Mouse (Mus musculus) heart, adult 2 months (tissue): ENCODE measurements around the gene Med17. TPM values are rescaled to one million over a fixed set of nuclear protein-coding genes. Genes with fewer than 3 reads are reported as not detected.
"Not testable (repeated sequence)": the region's sequence is repeated elsewhere in the genome, so short reads cannot be mapped to it uniquely, and the experiment has no call there.

Source experiments
- DNase-seq, 2 experiments: peaks; one replicate each; pipeline ENCODE4 v3.0.0; 2021
- H3K27ac ChIP-seq: fragments of 200-600 bp; 2 replicates; pipeline ENCODE4 v1.8.1; 2022
- H3K27me3 ChIP-seq: fragments of 200-500 bp; 2 replicates; pipeline ENCODE4 v1.6.1; 2012; ENCODE audit warnings: mild to moderate bottlenecking, low read length, inconsistent platforms, mixed read lengths; ENCODE audit not compliant: control insufficient read depth, insufficient read depth
- H3K36me3 ChIP-seq: fragments of 200-500 bp; 2 replicates; pipeline ENCODE4 v1.6.1; 2012; ENCODE audit warnings: low read length, inconsistent platforms; ENCODE audit not compliant: control insufficient read depth, insufficient read depth
- H3K4me1 ChIP-seq: fragments of 200-500 bp; 2 replicates; pipeline ENCODE4 v1.6.1; 2011; ENCODE audit warnings: low read length; ENCODE audit not compliant: control insufficient read depth, insufficient read depth
- H3K4me3 ChIP-seq: fragments of 200-600 bp; 2 replicates; pipeline ENCODE4 v1.8.1; 2022
- H3K79me2 ChIP-seq: fragments of 200-500 bp; replicated peaks from 2 replicates; pipeline ENCODE4 v1.6.1; 2012; ENCODE audit warnings: mild to moderate bottlenecking, inconsistent platforms, low read length, moderate library complexity, mixed read lengths; ENCODE audit not compliant: control insufficient read depth, insufficient read depth
- H3K9ac ChIP-seq: fragments of 200-500 bp; 2 replicates; pipeline ENCODE4 v1.6.1; 2012; ENCODE audit warnings: low read depth, mild to moderate bottlenecking, control low read depth, inconsistent platforms, low read length, mixed read lengths
- CTCF ChIP-seq: fragments of 200-600 bp; IDR thresholded peaks from 2 replicates; pipeline ENCODE4 v1.8.1; 2022; ENCODE audit warnings: antibody characterized with exemption, mild to moderate bottlenecking, moderate library complexity
- EP300 ChIP-seq: fragments of 200-500 bp; IDR thresholded peaks from 2 replicates; pipeline ENCODE4 v1.6.1; 2011; ENCODE audit warnings: low read depth, low read length, control low read depth; ENCODE audit not compliant: insufficient read depth
- POLR2A ChIP-seq: fragments of 200-500 bp; IDR thresholded peaks from 2 replicates; pipeline ENCODE4 v1.6.1; 2011; ENCODE audit warnings: mild to moderate bottlenecking, low read depth, low read length, control low read depth; ENCODE audit not compliant: insufficient read depth
- whole genome bisulfite sequencing: fragments of 180-500 bp; shearing (Covaris S2); methylation state at CpG from one replicate; pipeline ENCODE4 v1.1.7; 2018; 5-methylcytosine and 5-hydroxymethylcytosine counted together
- intact Hi-C: fragments of 180-260 bp; cut with DNase I; formaldehyde crosslinking; loops from one replicate; pipeline ENCODE4 v1.15.1; 2025
- long read RNA-seq: library from polyadenylated mRNA; stranded (forward); transcript quantifications from one replicate; pipeline ENCODE4 v2.0.0, GENCODE M21; 2021
- polyA plus RNA-seq: library from polyadenylated mRNA; depleted of rRNA; stranded (reverse); fragments of >200 nt; gene quantifications from 2 replicates; pipeline ENCODE4 v1.2.3, GENCODE M21; 2012; rRNA removed
- total RNA-seq, 2 experiments: library from RNA; stranded (reverse); gene quantifications; 2 replicates each; pipeline ENCODE4 v1.2.3; 2021

The Med17 gene
- total RNA-seq: 10 to 100 TPM; 14.3 to 14.6 TPM
- 10.3 and 13.6 TPM in 2 replicates for polyA plus RNA-seq
- long read RNA-seq, transcript Med17-201 (12 exons, 3,964 nt): major isoform, 9 of 14 reads
- long read RNA-seq, partial matches to known transcripts: 1 of 14 reads
- long read RNA-seq, other reads (novel, unspliced or antisense): 4 of 14 reads

- H3K9ac ChIP-seq: peak within 1 kb of the TSS; percentile 99
- WGBS: under 1% methylated on average over 57 of the region's 57 CpGs
- H3K4me3 ChIP-seq: peak within 1 kb of the TSS; percentile 90
- H3K27ac ChIP-seq: peak within 1 kb of the TSS; percentile 89
- intact Hi-C loops: loop anchor here (2.0 kb wide), 2 partner anchors 27 to 77 kb away; partner anchors contain the start of genes 4931406C07Rik, Cep295 and Taf1d
- DNase-seq: peak; percentile 95
- H3K4me1 ChIP-seq: peaks cover 5% of the 10 kb centered on the region
- H3K36me3 ChIP-seq: peaks cover 2% of the 10 kb centered on the region
- H3K27me3 ChIP-seq: no peaks in the 10 kb centered on the region
- H3K79me2 ChIP-seq: no peaks in the 10 kb centered on the region; the same call in none of the 2 replicates
- peak; percentile 92 for TF ChIP-seq POLR2A
- peak; percentile 86 for TF ChIP-seq EP300
- TF ChIP-seq CTCF: peak; percentile 3; the same call in 1 of the 2 replicates
These were observed at the start of gene Med17 for GRCm38 (mm10) chr9:15279649-15280490. Gene Med17 (minus strand): TSS chr9:15279931.

- Histone ChIP-seq H3K9ac (no peak overlapping the region), H3K79me2 (no peaks in the 10 kb centered on the region), H3K27me3 (no peaks in the 10 kb centered on the region), H3K4me3 (no peak overlapping the region), H3K27ac (no peak overlapping the region), H3K36me3 (peaks cover 14% of the 10 kb centered on the region), H3K4me1 (no peaks in the 10 kb centered on the region)
- intact Hi-C loops: no loop called here
- no peak for DNase-seq
- 76% methylated on average over 2 of the region's 2 CpGs for WGBS
- TF ChIP-seq EP300 (no peak), CTCF (no peak), POLR2A (no peak)
These were observed 38.5 kb upstream of the Med17 start for GRCm38 (mm10) chr9:15318170-15318742.

- H3K4me3 ChIP-seq: no peak overlapping the region
- H3K4me1 ChIP-seq: no peaks in the 10 kb centered on the region
- WGBS: 63% methylated on average over 5 of the region's 5 CpGs
- DNase-seq: no peak
- no peak for TF ChIP-seq EP300
- TF ChIP-seq POLR2A: no peak
- TF ChIP-seq CTCF: no peak
- H3K27ac ChIP-seq: no peak overlapping the region
- peaks cover 17% of the 10 kb centered on the region for H3K36me3 ChIP-seq
- no peaks in the 10 kb centered on the region for H3K27me3 ChIP-seq
- H3K9ac ChIP-seq: no peak overlapping the region
- H3K79me2 ChIP-seq: no peaks in the 10 kb centered on the region
- intact Hi-C loops: no loop called here
These were observed 37.8 kb upstream of the Med17 start for GRCm38 (mm10) chr9:15317223-15318169.

GRCm38 (mm10) chr9:15316296-15316695 is 36.6 kb upstream of the Med17 start:
- DNase-seq, H3K4me1 ChIP-seq, H3K27ac ChIP-seq, intact Hi-C loops, H3K79me2 ChIP-seq, H3K27me3 ChIP-seq, H3K9ac ChIP-seq, H3K4me3 ChIP-seq: not testable (repeated sequence)
- WGBS: 96% methylated on average over 2 of the region's 2 CpGs
- H3K36me3 ChIP-seq: peaks cover 25% of the 10 kb centered on the region

- Histone ChIP-seq H3K4me3 (no peak overlapping the region), H3K79me2 (no peaks in the 10 kb centered on the region), H3K4me1 (no peaks in the 10 kb centered on the region; the same call in 1 of the 2 replicates), H3K27ac (no peak overlapping the region), H3K9ac (no peak overlapping the region), H3K27me3 (no peaks in the 10 kb centered on the region), H3K36me3 (peaks cover 35% of the 10 kb centered on the region)
- no peak for TF ChIP-seq CTCF
- no peak for TF ChIP-seq EP300
- TF ChIP-seq POLR2A: no peak
- intact Hi-C loops: no loop called here
- no peak for DNase-seq
- WGBS: 93% methylated on average over 1 of the region's 1 CpGs
These were observed 34.9 kb upstream of the Med17 start for GRCm38 (mm10) chr9:15314619-15315018.
